Mouse (Mus musculus) thymus, postnatal 14 days (tissue): ENCODE data around the gene Foxc2.
"Not testable (repeated sequence)": the region's sequence is repeated elsewhere in the genome, so short reads cannot be mapped to it uniquely, and the experiment has no call there.

ENCODE experiments used
- DNase-seq: peaks from one replicate; pipeline ENCODE4 v3.0.0; 2021

Gene Foxc2

DNA sequence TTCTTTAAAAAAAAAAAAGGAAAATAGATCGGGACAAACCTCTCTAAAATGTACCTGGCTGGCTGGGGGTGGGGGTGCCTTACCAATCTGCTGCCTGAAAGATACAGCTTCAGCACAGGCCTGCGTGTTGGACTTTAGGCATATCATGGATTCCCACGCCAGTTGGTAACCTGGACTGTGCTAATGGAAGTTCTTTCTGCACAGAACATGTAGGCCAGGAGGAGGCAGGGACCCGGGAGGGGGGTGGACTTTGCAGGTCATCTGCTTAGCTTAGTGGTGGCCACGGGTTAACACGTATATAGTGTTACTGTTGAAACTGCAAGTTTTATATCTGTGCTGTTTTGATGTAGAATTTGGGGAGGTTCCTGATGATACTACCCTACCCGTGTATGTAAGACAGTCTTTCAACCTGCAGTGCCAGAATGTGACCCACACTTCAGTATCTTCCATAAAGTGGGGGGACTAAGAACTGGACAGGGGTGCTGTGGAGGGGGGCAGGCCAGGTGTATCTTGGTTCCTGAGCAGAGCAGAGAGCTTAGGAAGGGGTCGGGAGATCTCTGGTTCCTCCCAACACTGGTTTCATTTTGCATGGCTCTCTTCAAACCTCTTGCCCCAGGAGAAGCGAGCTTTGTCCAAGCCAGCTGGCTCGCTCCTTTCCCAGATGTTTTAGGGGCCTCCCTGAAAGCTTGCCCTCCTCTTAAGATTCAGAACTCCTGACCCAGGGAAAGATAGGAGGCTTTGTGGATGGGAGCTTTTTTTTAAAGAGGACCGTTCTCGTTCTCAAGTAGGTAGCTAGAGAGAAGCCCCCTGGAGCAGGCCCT, 3.9 kb downstream of the Foxc2 start:
- no peak for DNase-seq

DNA sequence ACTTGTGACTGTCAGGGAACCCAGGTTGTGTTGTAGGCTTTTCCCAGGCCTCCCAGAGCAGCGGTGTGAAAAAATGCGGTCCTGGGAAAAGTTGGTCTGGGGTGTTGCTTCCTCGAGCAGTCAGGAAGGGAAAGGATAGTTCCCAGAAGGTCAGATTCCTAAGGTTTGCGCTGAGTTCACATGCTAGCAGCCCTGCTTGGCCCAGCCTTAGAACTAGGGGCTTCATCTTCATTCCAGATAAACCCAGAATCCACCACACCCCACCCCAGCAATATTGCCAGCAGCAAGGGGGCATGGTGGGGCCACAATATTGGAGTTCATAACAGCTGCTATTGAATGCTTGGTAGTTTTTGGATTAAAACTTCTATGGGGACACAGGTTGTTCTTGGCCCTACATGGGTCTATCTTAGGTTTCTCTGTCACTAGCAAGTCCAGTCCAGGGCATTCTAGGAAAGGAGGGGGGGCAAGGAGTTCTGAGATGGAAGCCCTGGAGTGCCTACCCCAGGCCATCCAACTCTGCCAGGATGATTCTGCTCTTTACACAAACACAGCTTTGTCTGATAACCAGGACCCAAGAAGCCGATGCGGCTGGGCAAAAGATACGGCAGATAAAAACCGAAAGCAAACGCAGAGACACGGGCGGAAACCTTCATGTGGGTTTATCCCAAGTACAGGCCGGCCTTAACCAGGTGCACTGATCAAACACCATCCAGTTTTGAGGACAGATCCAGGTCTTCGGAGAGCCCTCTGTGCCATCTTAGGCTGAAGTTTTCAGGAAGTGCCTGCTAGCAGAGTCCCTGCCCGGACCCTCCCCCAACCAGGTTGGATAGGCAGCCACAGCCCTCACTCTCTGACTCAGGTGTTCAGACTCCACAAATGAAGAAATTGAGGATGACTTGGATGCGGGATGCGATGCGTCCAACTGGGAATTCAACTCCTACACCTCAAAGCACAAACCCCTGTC, 4.8 kb downstream of the Foxc2 start:
- DNase-seq, result no peak

DNA sequence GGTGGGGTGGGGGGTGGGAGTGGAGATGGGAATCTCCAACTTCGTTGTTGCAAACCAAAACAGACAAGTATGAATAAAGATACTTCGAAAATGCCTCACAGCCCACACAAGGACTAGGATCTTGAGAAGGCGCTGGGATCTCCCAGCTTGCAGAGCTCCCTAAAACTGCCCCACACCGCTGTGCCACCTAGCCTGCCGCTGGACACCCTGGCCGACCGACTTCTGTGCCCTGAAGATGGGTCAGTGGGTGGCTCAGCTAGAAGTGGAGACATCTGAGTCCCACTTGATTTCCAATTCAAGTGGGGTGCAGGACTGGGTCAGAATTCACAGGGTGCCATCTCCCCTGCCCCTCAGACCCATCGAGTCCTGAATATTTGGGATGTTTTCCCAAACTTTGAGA, 5.7 kb downstream of the Foxc2 start:
- no peak for DNase-seq

DNA sequence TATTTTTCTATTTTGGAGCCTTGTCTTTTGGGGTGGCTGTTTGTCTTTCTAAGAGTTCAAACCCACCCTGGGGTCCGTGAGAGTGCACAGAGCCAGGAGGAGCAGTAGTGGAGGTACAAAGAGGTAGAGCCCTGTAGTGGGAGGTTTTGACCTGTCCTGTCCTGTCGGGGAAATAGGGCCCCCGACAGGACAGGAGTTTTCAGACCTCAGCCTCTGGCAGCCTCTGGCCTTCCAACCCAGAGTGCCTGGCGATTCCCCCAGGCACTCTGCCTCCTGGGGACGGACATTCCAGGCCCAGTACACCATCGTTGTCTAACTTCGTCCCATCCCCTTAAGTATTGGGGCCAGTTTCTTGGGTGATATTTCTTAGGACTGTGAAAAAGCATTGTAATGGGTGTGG, 6.4 kb downstream of the Foxc2 start:
- DNase-seq, result no peak

DNA sequence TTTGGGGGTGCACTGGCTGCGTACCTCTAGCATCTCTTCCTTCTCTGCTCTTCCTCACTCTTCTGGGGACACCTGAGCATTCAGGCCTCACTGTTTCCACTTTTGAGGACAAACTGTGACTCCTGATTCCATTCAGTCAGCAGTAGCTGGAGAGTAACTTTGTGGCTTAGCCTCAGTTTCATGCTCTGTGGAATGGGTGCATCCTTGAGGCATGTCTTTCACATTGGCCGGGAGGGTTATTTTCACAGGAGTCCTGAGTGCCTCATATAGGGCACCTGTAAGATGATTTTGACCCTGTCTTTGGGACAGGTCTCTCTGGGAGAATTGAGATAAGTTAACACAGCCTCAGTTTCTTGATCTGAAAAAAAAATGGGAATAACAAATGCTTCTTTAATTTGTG, 7.1 kb downstream of the Foxc2 start:
- no peak for DNase-seq

DNA sequence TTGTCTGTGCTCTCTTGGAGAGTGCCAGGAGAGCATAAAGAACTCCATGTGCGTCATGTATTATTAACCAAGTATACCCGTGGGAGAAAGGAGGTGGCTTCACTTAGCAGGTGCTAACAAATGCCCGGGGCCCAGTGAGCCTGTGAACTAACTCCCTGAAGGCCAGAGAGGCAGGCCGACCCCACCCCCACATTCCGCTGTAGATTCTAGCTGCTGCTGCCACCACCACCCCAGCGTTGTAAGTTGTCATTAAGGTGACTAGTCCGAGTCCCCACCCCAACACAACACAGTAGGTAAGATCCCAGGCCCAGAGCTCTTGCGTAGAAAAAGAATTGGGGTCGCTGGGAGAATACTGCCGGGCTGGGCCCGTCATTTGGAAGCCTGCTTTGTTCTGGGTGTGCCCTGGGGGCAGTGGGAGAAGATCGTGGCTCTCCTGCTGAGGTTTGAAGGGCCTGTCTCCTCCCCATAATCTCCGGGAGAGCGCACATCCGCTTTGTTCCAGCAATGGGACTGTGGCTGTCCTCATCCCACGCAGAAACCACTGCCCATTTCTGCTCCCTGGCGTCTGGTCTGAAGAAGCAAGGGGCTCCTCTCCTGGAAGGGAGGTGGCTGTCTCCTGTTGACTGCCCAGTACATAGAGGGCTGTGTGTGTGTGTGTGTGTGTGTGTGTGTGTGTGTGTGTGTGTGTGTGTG, 8.7 kb downstream of the Foxc2 start:
- no peak for DNase-seq

DNA sequence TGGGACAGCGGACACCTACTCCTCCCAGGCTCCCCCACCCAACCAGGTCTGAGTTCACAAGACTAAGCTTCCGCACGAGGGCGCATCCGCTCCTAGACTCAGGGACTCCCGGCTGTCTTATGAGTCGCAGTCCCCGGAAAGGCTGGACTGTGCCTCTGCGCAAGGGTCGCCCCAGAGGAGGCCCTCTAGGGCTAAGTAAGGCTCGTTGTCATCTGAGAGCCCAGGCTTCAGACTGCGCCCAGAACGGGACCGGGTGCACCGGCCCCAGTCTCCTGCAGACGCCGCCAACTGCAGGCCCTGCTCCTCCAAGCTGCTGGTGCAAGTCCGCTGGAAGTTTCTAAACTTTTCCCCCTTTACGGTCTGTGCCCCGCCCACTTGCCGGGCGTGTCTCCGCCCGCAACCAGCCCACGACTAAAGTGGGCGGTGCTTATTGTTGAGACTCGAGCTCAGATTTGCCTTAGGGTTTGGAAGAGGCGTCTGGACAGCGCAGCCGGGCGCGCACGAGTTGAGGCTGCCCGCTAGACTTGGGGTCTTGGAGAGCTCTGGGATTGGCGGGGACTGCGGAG, 9.4 kb downstream of the Foxc2 start:
- peak; percentile 29 for DNase-seq

DNA sequence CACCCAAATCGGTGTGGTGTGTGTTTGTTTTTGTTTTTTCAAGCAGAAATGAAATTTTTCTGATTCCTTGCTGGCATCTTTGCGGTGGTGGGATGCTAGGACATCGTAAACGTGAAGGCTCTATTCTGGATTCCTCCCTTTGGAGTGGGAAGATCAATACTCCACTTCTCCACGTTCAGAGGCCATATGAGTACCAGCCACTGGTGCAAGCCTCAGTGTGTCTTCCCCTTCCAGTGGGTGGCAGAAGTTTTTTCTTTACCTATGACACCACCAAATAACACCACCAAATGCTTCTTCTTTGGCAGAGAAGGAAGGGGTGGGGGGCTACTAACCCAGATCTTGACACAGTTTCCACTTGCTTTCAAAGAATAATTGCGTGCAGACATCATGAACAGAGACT, 10.2 kb downstream of the Foxc2 start:
- DNase-seq, result no peak

DNA sequence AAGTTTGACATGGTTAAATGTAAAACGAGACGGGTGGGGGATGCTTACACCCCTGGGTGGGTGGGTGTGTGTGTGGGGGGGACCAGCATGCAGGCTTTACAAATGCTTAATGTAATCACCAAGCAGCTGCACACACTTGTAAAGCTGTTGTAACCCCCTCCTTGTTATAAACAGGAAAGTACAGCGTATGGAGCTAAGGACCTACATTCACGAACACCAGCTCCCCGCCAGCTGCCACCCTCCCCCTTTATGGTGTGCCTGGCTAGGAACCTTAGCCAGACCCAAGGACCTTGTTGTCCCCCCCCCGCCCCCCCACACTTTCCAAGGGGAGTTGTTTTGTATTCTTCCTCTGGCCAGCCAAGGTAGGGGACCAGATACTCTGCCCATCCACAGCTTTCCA, 10.7 kb downstream of the Foxc2 start:
- DNase-seq, result no peak

DNA sequence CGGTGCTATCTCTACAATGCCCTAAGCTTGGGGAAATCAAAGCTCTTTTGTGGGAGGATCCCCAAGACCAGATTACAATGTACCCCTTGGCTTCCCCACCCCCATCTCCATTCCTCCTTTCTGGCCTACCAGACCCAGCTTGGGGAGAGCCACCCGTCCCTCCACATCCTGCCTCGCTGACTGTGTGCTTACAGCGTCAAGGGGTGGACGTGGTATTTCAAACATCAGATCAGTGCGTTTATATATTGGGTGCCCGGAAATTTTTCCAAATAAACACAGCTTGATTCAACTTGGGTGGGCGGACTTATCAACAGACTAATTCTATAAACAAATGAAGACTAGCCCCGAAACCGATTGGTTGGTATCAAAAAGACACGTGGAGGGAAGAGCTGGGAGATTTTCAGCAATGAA, 11.3 kb downstream of the Foxc2 start:
- no peak for DNase-seq

DNA sequence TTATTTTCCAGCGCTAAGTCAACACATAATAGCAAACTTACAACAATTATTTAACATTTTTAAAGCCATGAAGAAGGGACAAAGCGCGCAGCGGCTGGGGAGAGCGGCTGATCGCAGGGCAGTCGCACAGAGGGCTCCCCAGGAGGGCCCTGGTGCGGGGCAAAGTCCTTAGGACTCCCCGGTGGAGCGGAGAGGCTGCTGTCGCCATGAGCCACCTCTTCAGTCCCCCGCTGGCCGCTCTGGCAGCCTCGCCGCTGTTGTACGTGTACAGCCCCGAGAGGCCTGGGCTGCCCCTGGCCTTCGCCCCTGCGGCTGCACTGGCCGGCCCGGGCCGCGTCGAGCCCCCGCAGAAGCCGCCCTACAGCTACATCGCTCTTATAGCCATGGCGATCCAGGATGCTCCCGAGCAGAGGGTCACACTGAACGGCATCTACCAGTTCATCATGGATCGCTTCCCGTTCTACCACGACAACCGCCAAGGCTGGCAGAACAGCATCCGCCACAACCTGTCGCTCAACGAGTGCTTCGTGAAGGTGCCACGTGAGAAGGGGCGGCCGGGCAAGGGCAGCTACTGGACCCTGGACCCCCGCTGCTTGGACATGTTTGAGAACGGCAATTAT, 11.9 kb downstream of the Foxc2 start, which contains the start of gene Foxl1:
Foxl1 (plus strand) TSS at position 185 of the 620 bp plus-strand sequence.
- no peak for DNase-seq

DNA sequence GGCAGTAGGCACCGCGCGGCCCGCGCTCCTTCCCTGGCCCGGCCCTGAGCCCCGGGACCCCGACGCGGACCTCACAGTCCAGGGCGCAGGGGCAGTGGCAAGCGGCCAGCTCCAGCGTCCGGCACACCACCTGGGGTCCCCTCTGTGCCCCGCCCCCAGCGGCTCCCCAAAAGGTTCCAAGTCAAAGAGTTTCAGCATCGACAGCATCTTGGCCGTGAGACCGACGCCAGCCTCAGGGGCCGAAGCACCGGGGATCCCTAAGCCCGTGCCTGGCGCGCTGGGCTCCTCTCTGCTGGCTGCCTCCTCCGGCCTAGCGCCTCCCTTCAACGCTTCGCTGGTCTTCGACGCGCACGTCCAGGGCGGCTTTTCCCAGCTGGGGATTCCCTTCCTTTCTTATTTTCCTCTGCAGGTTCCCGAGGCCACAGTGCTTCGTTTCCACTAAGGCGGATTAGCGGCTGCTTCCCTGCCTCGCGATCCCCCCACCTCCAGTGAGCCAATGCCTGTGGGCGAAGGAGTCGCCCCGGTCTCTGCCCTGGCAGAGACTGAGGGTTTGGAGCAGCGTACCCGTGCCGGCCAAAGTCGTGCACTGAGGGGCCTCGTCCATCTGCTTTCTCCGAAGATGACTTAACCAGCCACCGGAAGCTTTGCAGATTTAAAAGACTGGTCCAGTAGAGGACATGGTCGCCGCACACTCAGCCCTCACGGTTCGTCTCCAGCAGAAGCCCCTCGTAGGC, 12.7 kb downstream of the Foxc2 start:
- no peak for DNase-seq

DNA sequence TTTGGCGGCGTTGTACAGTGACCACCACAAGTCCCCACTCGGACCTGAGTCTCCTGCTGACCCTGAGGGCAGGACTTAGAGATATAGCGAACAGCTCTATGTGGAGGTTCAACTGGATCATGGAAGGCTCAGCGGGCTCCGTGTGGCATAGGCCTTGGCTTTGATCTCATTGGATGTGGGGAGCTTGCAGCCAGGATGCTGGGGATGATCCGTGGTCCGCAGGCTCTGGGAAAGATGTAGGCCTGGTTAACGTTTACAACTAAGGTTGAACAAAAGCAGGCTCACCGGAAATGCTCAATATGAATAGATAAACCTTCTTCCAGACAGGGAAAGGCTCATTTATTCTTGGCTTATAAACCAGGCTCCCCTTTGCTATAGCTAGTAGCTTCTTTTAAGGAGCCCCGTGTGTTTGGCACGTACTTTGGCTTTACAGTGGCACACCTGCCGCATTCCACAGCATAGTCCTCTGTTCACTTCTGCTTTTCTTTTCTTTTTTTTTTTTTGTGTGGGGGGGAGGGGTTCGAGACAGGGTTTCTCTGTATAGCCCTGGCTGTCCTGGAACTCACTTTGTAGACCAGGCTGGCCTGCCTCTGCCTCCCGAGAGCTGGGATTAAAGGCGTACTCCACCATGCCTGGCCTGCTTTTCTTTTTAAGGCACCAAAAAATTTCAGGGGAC, 13.4 kb downstream of the Foxc2 start:
- DNase-seq, result no peak

DNA sequence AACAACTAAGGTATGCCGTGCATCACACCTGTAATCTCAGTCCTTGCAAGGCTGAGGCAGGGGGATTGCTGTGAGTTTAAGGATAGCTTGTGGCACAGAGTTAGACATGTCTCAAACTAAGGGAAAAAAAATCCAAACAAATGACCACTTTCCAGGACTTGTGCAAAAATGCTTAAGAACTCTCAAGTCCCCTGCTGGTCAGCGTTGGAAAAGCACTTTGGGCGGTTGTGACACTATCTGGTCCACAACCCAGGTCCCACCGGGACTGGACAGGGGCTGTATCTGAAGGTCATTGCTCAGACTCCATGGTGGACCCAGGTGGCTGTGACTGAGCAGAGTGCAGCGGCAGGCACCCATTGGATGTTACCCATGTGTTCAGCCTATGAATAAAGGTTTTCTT, 14.6 kb downstream of the Foxc2 start:
- no peak for DNase-seq

DNA sequence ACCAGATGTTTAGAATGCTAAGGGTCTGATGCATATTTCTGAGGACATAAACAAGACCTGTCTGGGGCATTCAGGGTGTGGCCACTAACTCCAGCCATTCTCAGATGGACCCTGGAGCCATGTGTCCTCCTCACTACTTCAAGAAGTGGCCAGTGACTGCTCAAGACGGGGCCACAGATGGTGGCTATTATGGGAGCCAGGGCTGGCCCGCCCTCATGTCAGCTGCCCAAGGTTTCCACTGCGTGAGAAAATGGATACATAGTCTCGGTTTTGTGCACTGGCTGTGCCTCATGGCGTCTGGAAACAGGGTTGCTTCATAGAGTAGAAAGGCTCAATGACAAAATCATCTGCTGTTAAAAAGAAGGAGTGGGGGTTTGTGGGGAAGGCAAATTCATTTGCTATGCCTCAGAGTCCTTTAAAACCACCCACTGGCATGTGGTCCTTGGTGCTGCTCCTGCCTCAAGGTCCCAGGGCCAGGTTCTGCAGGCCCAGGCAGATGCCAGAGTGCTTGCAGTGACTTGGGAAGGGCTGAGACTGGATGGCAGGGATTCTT, 17.1 kb downstream of the Foxc2 start:
- no peak for DNase-seq

DNA sequence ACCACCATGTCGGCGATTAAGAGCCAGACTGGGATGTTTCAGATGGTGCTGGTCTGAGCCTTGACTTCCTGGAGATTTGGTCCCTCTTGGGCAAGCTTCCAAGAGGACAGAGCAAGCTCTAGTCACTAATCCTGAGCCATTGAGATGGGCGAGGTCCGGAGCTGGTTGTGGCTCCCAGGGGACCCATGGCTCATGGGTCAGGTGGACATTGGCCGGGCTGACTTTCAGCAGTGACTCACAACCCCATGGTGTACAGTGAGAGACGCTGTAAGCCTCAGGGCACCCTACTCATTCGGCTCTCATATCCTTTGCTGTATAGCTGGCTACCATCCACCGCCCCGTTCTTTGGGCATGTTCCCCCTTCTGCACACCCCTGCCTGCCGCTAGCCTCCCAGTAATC, 18.1 kb downstream of the Foxc2 start:
- no peak for DNase-seq

DNA sequence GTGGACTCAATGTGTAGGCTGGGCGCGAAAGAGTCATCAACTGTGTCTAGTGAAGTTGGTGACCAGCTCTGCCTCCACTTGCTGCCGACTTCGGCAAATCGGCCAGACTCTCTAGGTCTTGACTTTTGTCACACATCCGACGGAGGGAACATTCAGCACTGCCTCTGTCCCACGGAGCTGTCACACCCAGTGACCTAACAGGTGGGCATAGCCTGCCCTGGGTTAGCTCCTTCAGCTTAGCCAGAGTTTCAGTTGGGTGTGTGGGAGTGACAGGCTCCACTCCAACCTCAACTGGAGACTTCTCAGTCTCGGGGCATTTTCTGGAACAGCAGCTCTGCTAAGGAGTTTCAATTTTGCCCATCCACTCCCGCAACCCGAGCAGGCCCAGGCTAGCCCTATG, 18.5 kb downstream of the Foxc2 start:
- DNase-seq, result no peak

DNA sequence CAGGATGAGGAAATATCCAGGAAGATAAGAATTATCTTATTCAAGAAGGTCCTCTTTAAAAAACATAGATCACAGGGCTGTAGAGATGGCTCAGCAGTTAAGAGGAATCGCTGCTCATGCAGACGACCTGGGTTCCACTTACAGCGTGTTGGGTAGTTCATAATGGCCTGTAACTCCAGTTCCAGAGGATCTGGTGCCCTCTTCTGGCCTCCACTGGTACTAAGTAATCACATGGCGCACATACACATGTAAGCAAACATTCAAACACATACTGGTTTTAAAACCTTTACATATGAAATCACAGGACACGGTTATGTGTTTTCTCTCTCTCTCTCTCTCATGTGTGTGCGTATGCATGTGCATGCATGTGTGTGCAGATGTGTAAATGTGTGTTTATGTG, 20.9 kb downstream of the Foxc2 start:
- DNase-seq, result no peak

DNA sequence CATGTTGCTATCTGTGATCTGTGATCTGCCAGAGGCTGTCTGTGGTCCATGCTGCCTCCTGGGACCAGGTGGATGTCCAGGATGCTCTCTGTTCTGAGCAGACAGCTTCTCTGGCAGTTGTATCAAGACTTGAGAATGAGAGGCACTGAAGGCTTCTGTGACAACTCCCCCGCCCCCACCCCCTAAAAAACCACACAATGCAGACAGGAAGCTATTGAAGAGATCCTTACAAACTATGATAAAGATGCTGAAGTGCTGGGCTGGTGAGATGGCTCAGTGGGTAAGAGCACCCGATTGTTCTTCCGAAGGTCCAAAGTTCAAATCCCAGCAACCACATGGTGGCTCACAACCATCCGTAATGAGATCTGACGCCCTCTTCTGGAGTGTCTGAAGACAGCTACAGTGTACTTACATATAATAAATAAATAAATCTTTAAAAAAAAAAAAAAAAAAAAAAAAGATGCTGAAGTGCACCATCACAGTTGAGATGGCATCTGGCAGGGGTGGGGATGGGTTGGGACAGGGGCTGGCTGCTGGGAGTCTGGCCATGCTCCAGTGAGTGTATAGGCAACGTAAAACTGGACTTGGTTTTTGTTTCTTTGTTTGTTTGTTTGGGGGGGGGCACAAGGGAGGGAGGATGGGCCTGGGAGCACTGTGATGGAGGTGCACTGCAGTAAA, 29.6 kb downstream of the Foxc2 start:
- not testable (repeated sequence) for DNase-seq

DNA sequence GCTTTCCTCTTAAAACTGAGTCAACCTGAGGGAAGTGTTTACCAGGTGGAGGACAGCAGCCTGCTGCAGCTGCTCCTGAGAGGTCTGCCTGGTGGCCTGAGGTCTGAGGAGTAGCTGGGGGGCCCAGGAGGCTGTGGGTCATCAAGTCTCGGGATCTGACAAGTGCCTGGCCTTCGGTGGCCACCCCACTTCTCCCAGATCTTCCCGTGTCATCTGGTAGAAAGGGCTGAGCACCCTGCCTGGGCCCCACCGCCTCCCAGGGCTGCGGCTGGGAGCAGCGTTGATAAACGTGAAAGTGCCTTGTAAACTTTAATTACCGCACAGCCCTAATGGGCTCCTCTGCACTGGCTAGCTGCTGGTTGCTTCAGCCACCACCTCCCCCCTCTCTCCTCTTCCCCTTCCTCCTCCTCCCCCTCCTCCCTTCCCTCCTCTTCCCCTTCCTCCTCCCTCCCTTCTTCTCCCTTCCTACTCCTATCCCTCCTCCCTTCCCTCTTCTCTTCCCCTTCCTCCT, 32.7 kb downstream of the Foxc2 start:
- DNase-seq, result no peak
